Mouse (Mus musculus) midbrain, embryonic 11.5 days (tissue): Measurements from ENCODE around the gene Tmem110. TPM values are rescaled to one million over a fixed set of nuclear protein-coding genes. Genes with fewer than 3 reads are reported as not detected.

Experiments used
- ATAC-seq: fragments of 200-750 bp; cut with Nextera tagmentation; 2 replicates; pipeline ENCODE4 v1.8.0; 2017; ENCODE audit warnings: moderate TSS enrichment, moderate library complexity; ENCODE audit not compliant: low FRiP score
- DNase-seq: peaks from one replicate; pipeline ENCODE4 v3.0.0; 2015; ENCODE audit warnings: low spot score; ENCODE audit errors: missing footprints
- H3K27ac ChIP-seq: fragments of 300-500 bp; sonication (generic); 2 replicates; pipeline ENCODE4 v1.5.1; 2014; ENCODE audit warnings: low read depth, low read length
- H3K27me3 ChIP-seq: fragments of 300-500 bp; sonication (generic); 2 replicates; pipeline ENCODE4 v1.6.1; 2014; ENCODE audit warnings: mild to moderate bottlenecking, low read length, moderate library complexity, mixed read lengths; ENCODE audit not compliant: control insufficient read depth, insufficient read depth
- H3K36me3 ChIP-seq: fragments of 300-500 bp; sonication (generic); 2 replicates; pipeline ENCODE4 v1.6.1; 2014; ENCODE audit warnings: mild to moderate bottlenecking, low read length, moderate library complexity, mixed read lengths; ENCODE audit not compliant: control insufficient read depth, insufficient read depth
- H3K4me1 ChIP-seq: fragments of 300-500 bp; sonication (generic); 2 replicates; pipeline ENCODE4 v1.6.1; 2014; ENCODE audit warnings: low read length; ENCODE audit not compliant: control insufficient read depth, insufficient read depth
- H3K4me2 ChIP-seq: fragments of 300-500 bp; sonication (generic); 2 replicates; pipeline ENCODE4 v1.6.1; 2014; ENCODE audit warnings: mild to moderate bottlenecking, moderate library complexity
- H3K4me3 ChIP-seq: fragments of 300-500 bp; sonication (generic); 2 replicates; pipeline ENCODE4 v1.5.1; 2014; ENCODE audit warnings: low read depth, low read length
- H3K9ac ChIP-seq: fragments of 300-500 bp; sonication (generic); 2 replicates; pipeline ENCODE4 v1.6.1; 2014; ENCODE audit warnings: low read length
- H3K9me3 ChIP-seq: fragments of 300-500 bp; sonication (generic); 2 replicates; pipeline ENCODE4 v1.6.1; 2016; ENCODE audit warnings: low read length; ENCODE audit not compliant: control insufficient read depth
- WGBS: fragments of 180-500 bp; shearing (Covaris S2); extraction: QIAGEN DNeasy Blood & Tissue Kit; methylation state at CpG from one replicate; pipeline ENCODE4 v1.1.7; 2014; 5-methylcytosine and 5-hydroxymethylcytosine counted together
- polyA plus RNA-seq: library from polyadenylated mRNA; unstranded; fragments of >200 nt; fragmentation: Nextera tagmentation; extraction: Ambion mirVana; gene quantifications from 2 replicates; pipeline ENCODE4 v1.2.1, GENCODE M21; 2014

Tmem110 gene
- polyA plus RNA-seq, 1 experiment from 2014 or later, result 23.3 TPM

DNA sequence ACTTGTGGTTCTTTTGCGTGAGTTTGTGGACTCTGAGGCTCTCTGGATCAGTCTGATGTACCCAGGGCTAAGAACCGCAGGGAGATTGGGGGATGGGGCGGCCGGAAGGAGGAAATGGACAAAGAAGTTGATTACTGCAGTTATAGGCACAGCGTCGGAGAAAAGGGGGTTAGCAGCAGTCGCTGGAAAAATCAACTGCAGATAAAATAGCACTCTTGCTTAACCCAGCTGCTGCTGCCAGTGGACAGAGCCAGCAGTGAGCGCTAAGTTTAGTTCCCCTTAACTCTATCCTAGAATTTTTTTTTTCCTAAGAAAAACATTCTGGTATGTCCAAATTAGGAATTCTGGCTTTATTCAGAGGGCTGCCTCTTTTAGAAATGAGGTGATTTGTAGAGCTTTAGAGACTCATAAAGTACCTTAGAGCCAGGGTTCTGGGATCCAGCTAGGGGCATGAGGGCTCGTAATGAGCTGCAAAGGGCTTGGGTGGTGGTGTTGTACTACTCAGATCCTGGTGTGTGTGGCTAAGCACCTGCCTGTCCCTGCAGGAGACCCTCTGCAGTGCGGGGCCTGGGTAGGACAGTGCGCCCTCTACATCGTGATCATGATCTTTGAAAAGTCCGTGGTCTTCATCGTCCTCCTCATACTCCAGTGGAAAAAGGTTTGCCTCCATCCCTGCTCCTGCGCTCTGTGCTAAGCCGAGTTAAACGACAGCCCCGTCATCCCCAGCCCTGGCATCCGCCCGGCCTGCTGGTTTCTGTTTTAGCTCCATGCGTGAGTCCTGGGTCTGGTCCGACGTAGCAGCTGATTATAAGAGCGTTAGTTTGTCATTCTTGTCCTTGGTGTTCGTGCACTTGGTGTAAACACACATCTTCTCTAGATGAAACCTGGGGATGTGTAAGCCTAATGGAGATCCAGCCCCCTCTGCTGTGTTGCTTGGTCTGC, 45.1 kb downstream of the Tmem110 start:
- no peak for ATAC-seq
- no peak for DNase-seq
- H3K27ac ChIP-seq, result no peak overlapping the region
- H3K9ac ChIP-seq, result no peak overlapping the region
- H3K4me2 ChIP-seq, result no peak overlapping the region
- no peaks in the 10 kb centered on the region for H3K27me3 ChIP-seq
- WGBS, result 90% methylated on average over 25 of the region's 25 CpGs
- H3K36me3 ChIP-seq, result no peaks in the 10 kb centered on the region; the same call in 1 of the 2 replicates
- no peaks in the 10 kb centered on the region for H3K9me3 ChIP-seq
- H3K4me1 ChIP-seq, result no peaks in the 10 kb centered on the region
- H3K4me3 ChIP-seq, result no peak overlapping the region

DNA sequence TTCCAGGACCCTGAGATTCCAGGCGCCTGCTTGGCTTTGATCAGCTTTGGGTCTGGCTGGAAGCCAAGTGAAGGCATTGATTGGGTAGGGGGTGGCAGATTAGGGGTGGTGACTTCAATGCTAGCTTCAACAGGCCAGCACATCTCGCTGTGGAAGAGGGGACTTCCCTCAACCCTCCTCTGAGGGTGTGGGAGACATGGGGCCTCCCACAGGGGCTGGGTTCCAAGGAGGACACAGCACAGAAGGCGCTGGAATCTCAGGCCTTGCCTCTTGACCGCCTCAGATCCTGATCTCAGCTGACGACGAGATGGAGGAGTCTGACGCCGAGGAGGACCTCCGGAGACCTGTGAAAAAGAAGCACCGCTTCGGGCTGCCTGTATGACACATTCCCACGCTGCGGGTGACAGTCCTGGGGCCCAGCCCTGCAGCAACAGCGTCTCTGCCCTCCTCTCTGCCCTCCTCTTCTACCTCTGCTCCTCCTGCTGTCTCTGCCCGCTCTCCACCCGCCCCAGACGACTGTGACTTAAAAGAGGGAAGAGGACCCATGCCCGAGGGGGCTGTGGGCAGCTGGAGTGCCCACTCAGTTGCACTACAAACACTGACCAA, 48.8 kb downstream of the Tmem110 start:
- H3K9ac ChIP-seq, result no peak overlapping the region
- DNase-seq (no peak), ATAC-seq (no peak)
- no peak overlapping the region for H3K4me3 ChIP-seq
- H3K9me3 ChIP-seq, result no peaks in the 10 kb centered on the region
- 80% methylated on average over 18 of the region's 18 CpGs for WGBS
- H3K27me3 ChIP-seq, result no peaks in the 10 kb centered on the region
- no peak overlapping the region for H3K27ac ChIP-seq
- no peak overlapping the region for H3K4me2 ChIP-seq
- no peaks in the 10 kb centered on the region for H3K4me1 ChIP-seq
- H3K36me3 ChIP-seq, result no peaks in the 10 kb centered on the region; the same call in 1 of the 2 replicates

GRCm38 (mm10) chr14:30875130-30875865, 49.9 kb downstream of the Tmem110 start:
- DNase-seq (no peak), ATAC-seq (no peak)
- Histone ChIP-seq H3K27me3 (no peaks in the 10 kb centered on the region), H3K4me3 (no peak overlapping the region), H3K36me3 (no peaks in the 10 kb centered on the region; the same call in 1 of the 2 replicates), H3K27ac (no peak overlapping the region), H3K4me1 (no peaks in the 10 kb centered on the region), H3K9ac (no peak overlapping the region), H3K4me2 (no peak overlapping the region), H3K9me3 (no peaks in the 10 kb centered on the region)
- WGBS, result 91% methylated on average over 12 of the region's 12 CpGs

GRCm38 (mm10) chr14:30875955-30876354, 50.6 kb downstream of the Tmem110 start:
- WGBS, result 83% methylated on average over 9 of the region's 9 CpGs
- DNase-seq (no peak), ATAC-seq (no peak)
- no peak overlapping the region for H3K4me2 ChIP-seq
- no peaks in the 10 kb centered on the region for H3K9me3 ChIP-seq
- no peaks in the 10 kb centered on the region for H3K27me3 ChIP-seq
- H3K36me3 ChIP-seq, result no peaks in the 10 kb centered on the region; the same call in 1 of the 2 replicates
- H3K9ac ChIP-seq, result no peak overlapping the region
- no peak overlapping the region for H3K4me3 ChIP-seq
- no peak overlapping the region for H3K27ac ChIP-seq
- no peaks in the 10 kb centered on the region for H3K4me1 ChIP-seq

DNA sequence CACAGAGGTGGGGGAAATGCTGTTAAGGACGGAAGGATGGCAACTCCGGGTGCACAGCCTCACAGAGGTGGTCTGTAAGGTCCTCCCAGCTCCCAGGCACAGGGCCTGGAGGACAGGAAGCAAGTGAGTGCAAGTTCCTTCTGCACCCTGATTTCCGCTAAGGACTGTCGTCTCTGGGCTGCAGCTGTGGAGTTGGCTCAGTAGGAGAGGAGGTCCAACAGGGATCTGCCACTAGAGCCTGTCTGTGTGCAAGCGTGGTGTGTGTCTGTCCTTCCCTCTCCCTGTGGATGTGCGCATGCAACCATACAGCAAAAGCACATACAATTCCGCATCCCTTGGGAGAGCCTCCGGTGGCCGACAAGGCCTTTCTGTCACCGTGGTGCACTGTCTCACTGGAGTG, 51.1 kb downstream of the Tmem110 start:
- no peak for ATAC-seq
- Histone ChIP-seq H3K36me3 (no peaks in the 10 kb centered on the region; the same call in 1 of the 2 replicates), H3K27me3 (no peaks in the 10 kb centered on the region), H3K4me3 (no peak overlapping the region), H3K9ac (no peak overlapping the region), H3K4me2 (no peak overlapping the region), H3K9me3 (no peaks in the 10 kb centered on the region), H3K27ac (no peak overlapping the region), H3K4me1 (no peaks in the 10 kb centered on the region)
- no peak for DNase-seq
- WGBS, result 90% methylated on average over 10 of the region's 10 CpGs

GRCm38 (mm10) chr14:30877827-30878226, 52.4 kb downstream of the Tmem110 start:
- Histone ChIP-seq H3K4me1 (no peaks in the 10 kb centered on the region), H3K27me3 (no peaks in the 10 kb centered on the region), H3K4me2 (no peak overlapping the region), H3K36me3 (no peaks in the 10 kb centered on the region; the same call in 1 of the 2 replicates), H3K4me3 (no peak overlapping the region), H3K9ac (no peak overlapping the region), H3K27ac (no peak overlapping the region), H3K9me3 (no peaks in the 10 kb centered on the region)
- DNase-seq (no peak), ATAC-seq (no peak)
- WGBS, result 92% methylated on average over 3 of the region's 3 CpGs

DNA sequence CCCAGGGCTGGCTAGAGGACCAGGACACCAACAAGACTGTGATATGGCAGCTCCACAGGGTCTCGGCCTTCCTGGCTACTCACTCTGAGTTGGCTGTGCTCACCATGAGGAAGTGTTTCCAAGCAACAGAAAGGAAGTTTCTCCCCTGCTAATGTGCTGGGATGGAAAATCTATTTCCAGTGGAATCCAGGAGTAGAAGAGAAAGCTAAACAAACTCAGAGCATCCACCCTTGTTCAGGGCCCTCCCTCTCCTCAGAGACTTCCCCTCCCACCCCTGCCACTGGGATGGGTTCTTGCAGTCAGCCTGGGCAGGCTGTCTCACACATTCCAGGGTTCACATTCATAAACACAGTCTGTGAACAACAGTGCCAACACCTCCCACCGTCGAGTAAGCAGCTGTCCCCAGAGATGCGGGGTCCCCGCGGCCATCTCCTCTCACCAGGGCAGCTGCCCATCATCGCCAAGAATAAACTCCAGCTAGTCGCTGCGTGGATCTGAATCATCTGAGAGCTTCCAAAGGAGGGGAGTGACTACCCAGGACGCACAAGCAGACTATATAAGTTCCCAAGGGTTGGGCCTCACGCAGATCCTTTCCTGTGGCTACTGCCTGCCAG, 53.7 kb downstream of the Tmem110 start, which contains the start of gene Mustn1:
TSS of gene Mustn1 (plus strand) at position 243 of the 614 bp plus-strand sequence.
- Histone ChIP-seq H3K27me3 (no peaks in the 10 kb centered on the region), H3K36me3 (no peaks in the 10 kb centered on the region; the same call in 1 of the 2 replicates), H3K9ac (no peak within 1 kb of the TSS), H3K4me1 (no peaks in the 10 kb centered on the region), H3K27ac (no peak within 1 kb of the TSS), H3K4me2 (no peak within 1 kb of the TSS), H3K4me3 (no peak within 1 kb of the TSS), H3K9me3 (no peaks in the 10 kb centered on the region)
- DNase-seq (no peak), ATAC-seq (no peak)
- 80% methylated on average over 11 of the region's 11 CpGs for WGBS

GRCm38 (mm10) chr14:30879794-30880193, 54.4 kb downstream of the Tmem110 start:
- H3K9ac ChIP-seq, result no peak overlapping the region
- no peak overlapping the region for H3K27ac ChIP-seq
- ATAC-seq (no peak), DNase-seq (no peak)
- no peaks in the 10 kb centered on the region for H3K27me3 ChIP-seq
- WGBS, result 61% methylated on average over 9 of the region's 9 CpGs
- H3K9me3 ChIP-seq, result no peaks in the 10 kb centered on the region
- no peak overlapping the region for H3K4me2 ChIP-seq
- no peak overlapping the region for H3K4me3 ChIP-seq
- no peaks in the 10 kb centered on the region for H3K36me3 ChIP-seq
- no peaks in the 10 kb centered on the region for H3K4me1 ChIP-seq
